Mouse (Mus musculus) ES-E14 (cell line): ENCODE measurements around the gene Olfr155. TPM values are rescaled to one million over a fixed set of nuclear protein-coding genes. Genes with fewer than 3 reads are reported as not detected.

Experiments used
- DNase-seq: peaks from one replicate; pipeline ENCODE4 v3.0.0-alpha.2; 2013; ENCODE audit warnings: low read depth, low spot score
- H3K27ac ChIP-seq: 2 replicates; pipeline ENCODE4 v1.5.1; 2012; ENCODE audit warnings: low read depth, mild to moderate bottlenecking, low read length, moderate library complexity, mixed read lengths; ENCODE audit not compliant: poor library complexity, insufficient read depth, severe bottlenecking
- H3K36me3 ChIP-seq: 2 replicates; pipeline ENCODE4 v1.6.1; 2012; ENCODE audit warnings: mild to moderate bottlenecking, low read length, moderate library complexity, mixed read lengths; ENCODE audit not compliant: control insufficient read depth, poor library complexity, insufficient read depth, severe bottlenecking
- H3K4me1 ChIP-seq, 2 experiments: fragments of 150-350 bp in 1 of 2; sonication (generic) in 1 of 2; 2 replicates each; pipeline ENCODE4 v1.6.1; 2012; ENCODE audit warnings: low read length in 2 of 2, mild to moderate bottlenecking in 1 of 2, mixed read lengths in 1 of 2; ENCODE audit not compliant: control insufficient read depth in 2 of 2, insufficient read depth in 2 of 2, poor library complexity in 1 of 2
- H3K4me3 ChIP-seq, 2 experiments: fragments of 150-350 bp in 1 of 2; sonication (generic) in 1 of 2; 2 replicates each; pipeline ENCODE4 v1.5.1; 2012; ENCODE audit warnings: low read length in 2 of 2, low read depth in 1 of 2, mild to moderate bottlenecking in 1 of 2, mixed read lengths in 1 of 2; ENCODE audit not compliant: insufficient read depth in 1 of 2, poor library complexity in 1 of 2, severe bottlenecking in 1 of 2
- H3K9ac ChIP-seq: 2 replicates; pipeline ENCODE4 v1.6.1; 2012; ENCODE audit warnings: low read depth, mild to moderate bottlenecking, low read length, mixed read lengths; ENCODE audit not compliant: poor library complexity, insufficient read depth, severe bottlenecking
- H3K9me3 ChIP-seq: fragments of 150-350 bp; sonication (generic); 2 replicates; pipeline ENCODE4 v1.6.1; 2012; ENCODE audit warnings: low read depth, mild to moderate bottlenecking, low read length; ENCODE audit not compliant: control insufficient read depth, insufficient read depth
- CHD2 ChIP-seq: IDR thresholded peaks from 2 replicates; pipeline ENCODE4 v1.6.1; 2014; ENCODE audit warnings: mild to moderate bottlenecking, low read depth, low read length, inconsistent platforms
- HCFC1 ChIP-seq: IDR thresholded peaks from 2 replicates; pipeline ENCODE4 v1.6.1; 2012; ENCODE audit warnings: low read length, inconsistent platforms, borderline replicate concordance; ENCODE audit not compliant: insufficient read depth
- MAFK ChIP-seq: IDR thresholded peaks from 2 replicates; pipeline ENCODE4 v1.6.1; 2014; ENCODE audit warnings: mild to moderate bottlenecking, low read depth, low read length, inconsistent platforms; ENCODE audit not compliant: insufficient read depth
- ZC3H11A ChIP-seq: IDR thresholded peaks from 2 replicates; pipeline ENCODE4 v1.6.1; 2012; ENCODE audit warnings: low read depth, mild to moderate bottlenecking, inconsistent platforms, low read length, borderline replicate concordance
- ZNF384 ChIP-seq: IDR thresholded peaks from 2 replicates; pipeline ENCODE4 v1.6.1; 2012; ENCODE audit warnings: low read depth, low read length, inconsistent platforms
- in situ Hi-C, 2 experiments: fragments of 600-800 bp; cut with MboI; formaldehyde crosslinking; loops; one replicate each; pipeline ENCODE4 v1.15.1; 2025; ENCODE audit warnings: low sequenced_read_pairs in 2 of 2, inconsistent platforms in 1 of 2; ENCODE audit not compliant: unreplicated experiment in 2 of 2
- total RNA-seq: library from RNA; depleted of rRNA; stranded (reverse); fragments of 300-350 nt; gene quantifications from 2 replicates; pipeline ENCODE4 v1.2.3, GENCODE M21; 2012; rRNA removed

Gene Olfr155
- total RNA-seq, 1 experiment = not detected

GRCm38 (mm10) chr4:43899197-43899596 lies 47.8 kb downstream of the Olfr155 start:
- Histone ChIP-seq H3K4me3 (no peak overlapping the region), H3K9me3 (no peaks in the 10 kb centered on the region), H3K27ac (no peak overlapping the region), H3K4me1 (no peaks in the 10 kb centered on the region), H3K9ac (no peak overlapping the region), H3K36me3 (no peaks in the 10 kb centered on the region)
- TF ChIP-seq CHD2 (no peak), HCFC1 (no peak), ZNF384 (no peak), ZC3H11A (no peak), MAFK (no peak)
- no peak for DNase-seq
- in situ Hi-C loops = no loop called here

DNA sequence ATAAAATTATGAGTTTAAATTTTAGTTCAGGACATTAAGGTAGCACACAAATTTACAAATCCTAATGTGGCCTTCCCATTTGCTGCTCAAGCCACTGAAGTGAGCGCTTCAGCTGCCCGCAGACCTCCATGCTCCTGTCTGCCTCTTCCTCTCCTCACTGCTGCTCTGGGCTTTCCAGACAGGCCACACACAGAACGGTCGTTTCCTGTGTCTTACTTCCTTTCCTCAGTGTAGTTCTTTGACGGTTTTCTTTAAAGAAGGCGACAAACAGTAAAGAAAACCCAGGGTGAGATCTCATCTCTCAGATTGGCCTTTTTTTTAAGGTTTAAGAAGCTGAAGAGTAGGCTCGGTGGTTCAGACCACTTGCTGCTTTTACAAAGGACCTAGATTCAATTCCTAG lies 52.3 kb downstream of the Olfr155 start:
- no peaks in the 10 kb centered on the region for H3K9me3 ChIP-seq
- no peak overlapping the region for H3K27ac ChIP-seq
- no peaks in the 10 kb centered on the region for H3K36me3 ChIP-seq
- no peak overlapping the region for H3K9ac ChIP-seq
- no peak for DNase-seq
- H3K4me3 ChIP-seq = no peak overlapping the region
- in situ Hi-C loops = no loop called here
- TF ChIP-seq MAFK (no peak), CHD2 (no peak), ZC3H11A (no peak), HCFC1 (no peak), ZNF384 (no peak)
- H3K4me1 ChIP-seq = no peaks in the 10 kb centered on the region

- no peak overlapping the region for H3K27ac ChIP-seq
- no peaks in the 10 kb centered on the region for H3K4me1 ChIP-seq
- no peak for TF ChIP-seq MAFK
- TF ChIP-seq ZC3H11A = peak; percentile 54; the same call in 1 of the 2 replicates
- TF ChIP-seq ZNF384 = peak; percentile 78
- DNase-seq = peak; percentile 48
- H3K36me3 ChIP-seq = no peaks in the 10 kb centered on the region
- no peak overlapping the region for H3K9ac ChIP-seq
- in situ Hi-C loops = no loop called here
- H3K4me3 ChIP-seq = no peak overlapping the region
- no peaks in the 10 kb centered on the region for H3K9me3 ChIP-seq
Observed at GRCm38 (mm10) chr4:43906443-43906842, 55.1 kb downstream of the Olfr155 start.

Other genes starting within 250 kb of the Olfr155 start
- 2.4 and 7.1 TPM in 2 replicates for gene Npr2, start 219.6 kb upstream of the Olfr155 start, total RNA-seq
- gene Spag8, start 198.0 kb upstream of the Olfr155 start, total RNA-seq = 0.27 and 0.58 TPM in 2 replicates
- gene Hint2, start 195.1 kb upstream of the Olfr155 start, total RNA-seq = 46.0 and 72.9 TPM in 2 replicates
- gene Tmem8b, start 182.6 kb upstream of the Olfr155 start, total RNA-seq = 1.4 and 1.9 TPM in 2 replicates
- 9.3 and 13.3 TPM in 2 replicates for gene Fam221b, start 182.4 kb upstream of the Olfr155 start, total RNA-seq
- not detected in 2 replicates for gene Olfr70, start 150.8 kb upstream of the Olfr155 start, total RNA-seq
- gene Olfr71, start 141.3 kb upstream of the Olfr155 start, total RNA-seq = not detected in 2 replicates
- 0.26 and 0.36 TPM in 2 replicates for gene Hrct1, start 124.4 kb upstream of the Olfr155 start, total RNA-seq
- 0.62 and 3.2 TPM in 2 replicates for gene Spaar, start 121.5 kb upstream of the Olfr155 start, total RNA-seq
- not detected in 2 replicates for gene Olfr159, start 80.6 kb upstream of the Olfr155 start, total RNA-seq
- gene Olfr156, start 27.7 kb upstream of the Olfr155 start, total RNA-seq = not detected in 2 replicates
- gene Olfr157, start 11.4 kb upstream of the Olfr155 start, total RNA-seq = 0.09 TPM in 1 of 2 replicates, not detected in the other
- 4.0 and 6.3 TPM in 2 replicates for gene Reck, start 24.0 kb downstream of the Olfr155 start, total RNA-seq
- gene Glipr2, start 105.8 kb downstream of the Olfr155 start, total RNA-seq = 52.3 and 93.2 TPM in 2 replicates
- gene Ccin, start 131.9 kb downstream of the Olfr155 start, total RNA-seq = 0.80 and 1.1 TPM in 2 replicates
- 261 and 373 TPM in 2 replicates for gene Clta, start 152.9 kb downstream of the Olfr155 start, total RNA-seq
- gene Gne, start 232.6 kb downstream of the Olfr155 start, total RNA-seq = 17.5 and 20.5 TPM in 2 replicates